Mouse (Mus musculus) liver (tissue): ENCODE results near the gene Mis12.

Experiments used
- DNase-seq: peaks from one replicate; pipeline ENCODE4 v3.0.0-alpha.2; 2020; ENCODE audit warnings: mixed read lengths

The Mis12 gene

GRCm38 (mm10) chr11:71019201-71020068, at the start of gene Mis12, which contains the start of gene Derl2:
TSS of gene Mis12 (plus strand) at chr11:71019611.
TSS of gene Derl2 (minus strand) at chr11:71019841.
- peak; percentile 98 for DNase-seq

GRCm38 (mm10) chr11:70969821-70970559, 49.4 kb upstream of the Mis12 start, which contains the start of the genes Nup88 and Rpain:
TSS of gene Nup88 (minus strand) at chr11:70969973.
TSS of gene Rpain (plus strand) at chr11:70970213.
- peak; percentile 95 for DNase-seq

- peak; percentile 54 for DNase-seq
Measured at GRCm38 (mm10) chr11:70970560-70971540, 48.6 kb upstream of the Mis12 start.

DNA sequence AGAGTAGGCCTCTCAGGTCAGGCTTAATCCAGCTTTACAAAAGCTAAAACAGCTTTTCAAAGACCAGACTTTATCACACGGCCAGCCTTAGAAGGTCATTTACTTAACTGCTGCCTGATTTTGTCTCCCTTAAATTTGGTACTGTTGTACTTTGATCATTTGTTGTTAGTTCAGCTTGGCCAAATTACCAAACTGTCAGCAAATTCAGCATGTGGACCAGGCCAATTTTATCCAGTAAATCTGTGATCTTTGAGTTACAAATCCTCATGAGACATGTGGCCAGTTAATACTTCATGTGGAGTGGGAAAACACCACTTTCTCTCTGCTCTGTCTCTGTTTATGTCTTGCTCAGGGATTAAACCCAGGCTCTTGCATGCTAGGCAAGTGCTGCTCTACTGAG, 46.8 kb upstream of the Mis12 start:
- no peak for DNase-seq

GRCm38 (mm10) chr11:70973947-70974346, 45.5 kb upstream of the Mis12 start:
- peak; percentile 23 for DNase-seq

GRCm38 (mm10) chr11:70975193-70975592, 44.2 kb upstream of the Mis12 start:
- peak; percentile 21 for DNase-seq

DNA sequence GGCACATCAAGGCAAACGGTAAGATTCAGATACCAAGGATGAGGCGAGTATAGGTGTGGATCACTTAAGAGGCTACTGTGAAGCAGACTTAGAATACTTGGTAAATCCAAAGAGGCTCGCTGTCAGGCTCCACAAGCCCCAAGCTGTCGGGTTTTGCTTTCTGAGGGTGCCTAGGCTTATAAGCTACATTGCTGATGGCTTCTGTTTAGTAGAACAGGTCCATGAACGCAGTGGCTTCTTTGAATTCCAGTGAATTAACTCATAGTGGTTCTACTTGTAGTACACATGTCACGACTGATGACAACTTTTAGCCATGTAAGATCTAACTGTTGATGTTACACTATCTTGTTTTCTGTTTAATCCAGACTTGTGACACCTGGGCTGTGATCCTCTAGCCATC, 42.1 kb upstream of the Mis12 start:
- DNase-seq: no peak

DNA sequence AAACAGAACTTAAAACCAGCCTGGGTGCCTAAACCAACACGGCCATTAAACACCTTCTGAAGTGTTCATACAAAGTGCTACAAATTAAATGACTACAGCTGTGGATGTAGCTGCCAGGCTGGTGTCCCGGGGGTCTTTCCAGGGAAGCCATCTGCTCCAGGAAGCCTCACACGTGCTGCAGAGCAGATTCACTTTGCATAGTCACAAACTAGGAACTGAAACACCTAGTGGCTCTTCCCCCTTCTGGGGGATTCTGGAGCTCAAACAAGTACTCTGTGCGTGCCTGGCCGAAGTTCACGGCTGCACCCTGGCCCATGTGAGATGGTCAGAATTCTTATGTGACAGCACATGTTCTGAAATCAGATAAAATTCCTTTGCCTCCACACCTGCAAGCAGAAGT, 39.2 kb upstream of the Mis12 start:
- DNase-seq: no peak

DNA sequence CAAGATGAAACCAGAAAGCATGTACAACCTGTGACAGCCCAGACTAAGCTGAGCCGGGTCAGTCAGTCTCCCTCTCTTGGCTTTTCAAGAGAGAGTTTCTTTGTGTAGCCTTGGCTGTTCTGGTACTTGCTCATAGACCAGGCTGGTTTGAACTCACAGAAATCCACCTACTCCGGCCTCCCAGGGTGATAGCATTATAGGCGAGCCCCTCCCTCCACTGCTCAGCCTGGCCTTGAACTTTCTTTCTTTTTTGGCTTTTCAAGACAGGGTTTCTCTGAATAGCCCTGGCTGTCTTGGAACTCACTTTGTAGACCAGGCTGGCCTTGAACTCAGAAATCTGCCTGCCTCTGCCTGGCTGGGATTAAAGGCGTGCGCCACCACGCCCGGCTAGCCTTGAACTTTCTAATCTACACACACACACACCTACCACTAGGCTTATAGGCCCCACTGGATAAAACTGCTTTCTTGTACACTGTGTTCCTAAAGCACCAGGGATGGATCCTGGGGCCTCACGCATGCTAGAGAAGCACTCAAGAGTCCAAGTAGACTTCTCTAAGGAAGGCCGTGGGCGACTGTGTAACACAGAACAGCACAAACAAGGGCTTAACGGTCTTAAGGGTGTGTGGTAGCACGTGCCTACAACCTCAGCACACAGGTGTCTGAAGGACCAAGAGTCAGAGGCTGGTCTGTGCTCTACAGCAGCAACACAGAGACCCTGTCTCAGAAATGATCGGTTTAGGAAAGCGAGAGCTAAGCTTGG, 38.5 kb upstream of the Mis12 start:
- DNase-seq: peak; percentile 15

- DNase-seq: no peak
Measured at GRCm38 (mm10) chr11:70982030-70982429, 37.4 kb upstream of the Mis12 start.

- DNase-seq: peak; percentile 95
Measured at GRCm38 (mm10) chr11:70982557-70983228, 36.7 kb upstream of the Mis12 start, which contains the start of gene C1qbp. TSS of gene C1qbp (minus strand) at chr11:70983026.

DNA sequence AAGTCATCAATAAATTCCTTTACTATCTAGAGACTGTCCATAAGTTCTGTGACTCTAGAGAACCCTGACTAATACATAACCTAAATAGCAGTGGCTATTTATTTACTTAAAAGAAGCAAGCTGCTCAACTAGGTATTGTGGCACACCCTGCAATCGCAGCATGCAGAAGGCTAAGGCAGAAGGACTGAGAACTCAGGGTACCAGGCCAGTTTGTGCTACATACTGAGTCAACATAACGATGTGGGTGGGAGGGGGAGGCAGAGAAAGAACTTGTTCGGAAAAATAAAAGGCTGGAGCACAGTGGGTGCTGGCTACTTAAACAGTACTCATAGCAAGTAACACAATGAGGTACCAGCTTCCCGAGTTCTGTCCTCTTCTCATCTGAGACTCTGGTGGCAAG, 18.2 kb upstream of the Mis12 start:
- no peak for DNase-seq

DNA sequence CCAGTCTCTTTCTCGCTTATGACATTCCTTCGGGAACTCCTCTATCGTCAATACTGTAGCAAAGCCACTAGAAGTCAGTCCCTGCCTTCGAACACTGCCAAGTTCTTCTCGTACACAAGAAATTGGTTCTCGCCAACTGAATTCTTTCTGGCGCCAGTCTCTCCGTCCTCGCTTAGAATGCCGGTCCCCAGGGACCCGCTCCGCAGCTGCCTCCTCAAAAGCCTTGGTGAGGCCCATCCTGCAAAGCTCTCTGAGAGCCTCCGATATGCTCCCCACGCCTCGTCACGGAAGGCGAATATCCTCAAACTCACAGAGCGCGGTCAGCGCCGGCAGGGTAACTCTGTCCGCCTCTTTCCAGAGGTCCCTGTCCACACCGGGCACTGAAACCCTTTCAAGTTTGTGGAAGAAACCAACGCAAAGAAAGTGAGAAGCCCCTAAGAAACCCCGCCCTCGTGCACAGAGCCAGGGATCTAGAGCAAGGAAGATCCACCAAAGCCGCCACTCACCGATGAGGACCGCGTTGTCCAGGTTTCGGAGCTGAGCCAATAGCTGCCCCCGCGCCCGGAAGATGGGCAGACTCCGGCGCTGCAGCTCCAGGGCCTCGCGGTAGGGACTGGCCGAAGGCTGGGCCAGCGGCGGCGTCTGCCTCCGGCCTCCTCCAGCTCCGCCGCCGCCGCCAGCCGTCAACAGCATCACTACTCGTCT, 15.6 kb upstream of the Mis12 start:
- peak; percentile 69 for DNase-seq

- peak; percentile 94 for DNase-seq
Measured at GRCm38 (mm10) chr11:71004316-71004773, 15.1 kb upstream of the Mis12 start, which contains the start of gene Dhx33. TSS of gene Dhx33 (minus strand) at chr11:71004437.

- no peak for DNase-seq
Measured at GRCm38 (mm10) chr11:71005046-71005445, 14.4 kb upstream of the Mis12 start.

DNA sequence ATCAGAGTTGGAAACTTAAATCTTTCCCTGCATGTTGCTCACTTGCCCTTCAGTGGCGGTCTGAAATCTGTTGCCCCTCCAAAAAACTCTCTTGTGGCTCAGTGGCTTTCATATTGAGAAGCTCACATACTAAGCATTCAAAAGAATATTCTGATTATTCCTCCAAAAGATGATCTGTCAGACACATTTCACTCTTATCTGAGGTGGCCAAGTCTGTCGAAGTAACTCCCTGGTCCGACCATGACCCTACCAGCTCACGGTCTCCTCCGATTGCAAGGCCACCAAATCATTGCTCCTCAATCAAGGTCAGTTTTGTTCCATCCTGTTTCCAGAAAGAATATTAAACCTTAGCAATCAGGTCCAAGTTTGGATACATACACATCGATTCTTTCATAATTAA, 12.4 kb upstream of the Mis12 start:
- DNase-seq: no peak

DNA sequence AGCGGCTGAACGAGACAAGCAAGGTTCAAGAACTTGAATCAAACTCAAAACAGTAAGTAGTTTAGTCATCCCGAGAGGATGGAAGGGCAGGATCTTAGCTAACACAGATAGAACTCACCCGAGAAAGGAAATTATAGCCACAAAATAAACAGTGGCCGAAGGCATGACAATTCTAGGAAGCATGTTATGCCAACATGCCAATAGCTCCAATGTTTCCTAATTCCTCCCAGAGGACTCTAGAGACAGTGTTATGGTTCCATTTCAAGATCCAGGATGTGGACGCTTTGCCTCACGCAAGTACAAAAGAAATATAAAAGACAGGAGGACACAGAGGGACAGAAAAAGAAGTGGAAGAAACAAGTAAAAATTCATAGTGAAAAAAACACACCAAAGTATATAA, 11.6 kb upstream of the Mis12 start:
- DNase-seq: no peak

DNA sequence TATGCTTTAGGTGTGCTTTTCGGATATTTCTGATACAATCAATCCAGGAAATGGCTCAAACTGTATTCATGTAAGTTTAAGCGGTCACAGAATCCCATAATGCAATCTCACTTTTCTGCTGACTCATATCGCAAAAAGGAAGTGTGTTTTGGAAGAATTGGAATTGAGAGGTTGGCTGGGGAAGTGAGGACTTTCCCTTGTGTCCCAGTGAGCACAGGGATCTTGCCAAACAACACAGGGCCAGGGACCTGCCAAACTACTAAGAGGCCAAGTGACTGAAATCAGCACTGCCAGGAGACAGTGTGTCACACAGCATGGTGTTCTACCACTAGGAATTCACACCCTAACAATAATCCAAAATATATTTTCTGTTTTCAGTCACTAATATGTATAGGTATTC, 11.1 kb upstream of the Mis12 start:
- no peak for DNase-seq

DNA sequence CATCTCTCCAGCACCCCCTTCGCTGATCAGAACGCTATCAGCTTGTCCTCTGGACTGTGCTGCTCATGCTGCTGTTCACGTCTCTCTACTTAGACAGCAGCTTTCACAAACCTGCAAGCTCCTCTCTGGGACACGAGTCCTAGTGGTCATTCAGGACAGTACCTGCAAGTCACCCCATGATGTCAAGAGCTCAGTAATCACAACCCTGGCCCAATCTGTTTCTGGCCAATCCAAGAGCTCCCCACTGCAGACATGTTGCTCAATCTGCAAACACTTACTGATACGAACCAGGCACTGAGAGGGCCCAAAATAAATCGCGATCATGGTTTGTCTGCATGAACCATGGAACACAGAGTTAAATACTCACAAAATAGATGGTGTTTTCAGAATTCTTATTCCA, 6.7 kb upstream of the Mis12 start:
- peak; percentile 29 for DNase-seq

- DNase-seq: no peak
Measured at GRCm38 (mm10) chr11:71017051-71017450, 2.4 kb upstream of the Mis12 start.
